12 mouse cellular contexts compared by ENCODE assay signal in the genomic region with DNA sequence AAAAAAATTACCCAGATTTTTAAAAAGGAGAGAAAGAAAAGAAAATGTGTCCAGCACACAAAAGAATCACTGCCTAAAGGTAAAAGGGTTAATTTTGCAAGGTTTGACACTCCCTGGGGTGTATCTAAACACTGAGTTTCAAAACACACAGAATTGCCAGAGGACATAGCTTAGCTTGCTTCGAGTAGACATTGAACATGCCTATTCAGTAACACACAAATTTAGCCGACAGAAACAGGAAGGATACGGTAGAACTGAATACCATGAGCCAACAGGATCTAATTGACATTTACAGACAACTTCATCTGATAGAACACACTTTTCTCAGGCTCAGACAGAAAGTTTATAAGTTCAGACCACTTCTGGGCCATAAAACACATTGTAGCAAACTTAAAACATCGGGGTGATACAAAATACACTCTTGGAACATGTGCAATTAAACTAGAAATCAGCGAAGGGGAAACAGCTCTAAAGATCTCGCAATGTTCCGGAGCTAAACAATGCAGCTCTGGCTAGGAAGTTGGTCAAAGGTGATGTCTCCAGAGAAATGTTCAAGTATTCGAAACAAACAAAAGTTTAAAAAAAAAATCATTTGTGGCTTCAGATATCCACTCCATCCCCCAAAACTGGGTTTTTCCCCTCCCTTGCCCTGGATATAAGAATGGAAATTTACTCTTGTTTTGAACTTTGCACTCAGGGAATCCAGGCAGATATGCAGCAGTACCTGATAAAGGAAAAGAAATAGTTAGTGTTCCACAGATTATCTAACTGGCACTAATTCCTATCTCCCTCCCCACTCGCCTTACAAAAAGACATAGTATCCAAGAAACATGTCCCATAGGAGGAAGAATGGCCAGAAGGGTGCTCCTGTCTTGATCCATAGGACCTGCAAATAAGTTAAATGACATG.
DNase-seq lines count a peak whose midpoint lies in the region; ATAC-seq and TF ChIP-seq lines count a peak whose summit lies in the region.
"Had no signal": no experiment of that assay in that cellular context is flagged by ENCODE, and none has a peak within 500 bp of the region (broad histone marks: within the 10 kb centered on the region; RNA-seq: fewer than 3 reads in every experiment).

No protein-coding gene starts in this region.

- no peak overlapping the region for H3K9ac ChIP-seq in kidney, postnatal 0 days (ENCODE audit: low read depth, low read length)
- H3K9ac ChIP-seq in embryonic facial prominence, embryonic 14.5 days (ENCODE audit: low read depth, low read length), result no peak overlapping the region
- H3K9ac ChIP-seq in limb, embryonic 14.5 days (ENCODE audit: low read depth, low read length, severe bottlenecking), result no peak overlapping the region
- H3K9ac ChIP-seq: hindbrain, embryonic 13.5 days; liver, embryonic 14.5 days had no signal

- no peaks in the 10 kb centered on the region for H3K27me3 ChIP-seq in kidney, postnatal 0 days (ENCODE audit: insufficient read depth, low read length)
- no peaks in the 10 kb centered on the region for H3K27me3 ChIP-seq in embryonic facial prominence, embryonic 14.5 days (replicated peaks; ENCODE audit: control insufficient read depth, insufficient read depth, low read length)
- no peaks in the 10 kb centered on the region for H3K27me3 ChIP-seq in limb, embryonic 14.5 days (ENCODE audit: control insufficient read depth, insufficient read depth, low read length)
- H3K27me3 ChIP-seq: hindbrain, embryonic 13.5 days; megakaryocyte, embryonic 14.5 days had no signal

- no peak for TF ChIP-seq POLR2A in limb, embryonic 14.5 days (IDR thresholded peaks at IDR 0.05; ENCODE audit: borderline replicate concordance, extremely low read depth, insufficient read depth, insufficient read length)

- peak; percentile 18 for DNase-seq in CD4-positive, CD25-positive, alpha-beta regulatory T cell, adult 2 months (ENCODE audit: low read depth, low spot score)
- peak; percentile 81 for DNase-seq in kidney, postnatal 0 days (ENCODE audit: low spot score)
- DNase-seq in kidney, postnatal 4 days, result no peak
- peak; percentile 48 for DNase-seq in embryonic facial prominence, embryonic 14.5 days (ENCODE audit: low spot score)
- peak; percentile 23 for DNase-seq in limb, embryonic 14.5 days (ENCODE audit: low spot score)
- no peak for DNase-seq in urinary bladder, postnatal 36 days (ENCODE audit: low spot score in 2 of 2)
- DNase-seq: layer of hippocampus, adult 9-11 months had no signal

- no peak overlapping the region for H3K4me2 ChIP-seq in kidney, postnatal 0 days (ENCODE audit: low read length)
- H3K4me2 ChIP-seq in embryonic facial prominence, embryonic 14.5 days (ENCODE audit: low read depth, low read length), result no peak overlapping the region
- H3K4me2 ChIP-seq in limb, embryonic 14.5 days (replicated peaks; ENCODE audit: low read depth, low read length, severe bottlenecking), result no peak overlapping the region
- H3K4me2 ChIP-seq: hindbrain, embryonic 13.5 days had no signal

- no peaks in the 10 kb centered on the region for H3K9me3 ChIP-seq in kidney, postnatal 0 days (replicated peaks; ENCODE audit: low read length)
- no peaks in the 10 kb centered on the region for H3K9me3 ChIP-seq in embryonic facial prominence, embryonic 14.5 days (ENCODE audit: control insufficient read depth, low read length)
- H3K9me3 ChIP-seq in limb, embryonic 14.5 days (ENCODE audit: control insufficient read depth, low read length), result no peaks in the 10 kb centered on the region
- H3K9me3 ChIP-seq: hindbrain, embryonic 13.5 days; megakaryocyte, embryonic 14.5 days had no signal

- no peaks in the 10 kb centered on the region for H3K36me3 ChIP-seq in kidney, postnatal 0 days (ENCODE audit: insufficient read depth, low read length)
- H3K36me3 ChIP-seq in embryonic facial prominence, embryonic 14.5 days (ENCODE audit: control insufficient read depth, insufficient read depth, low read length), result no peaks in the 10 kb centered on the region
- H3K36me3 ChIP-seq in limb, embryonic 14.5 days (ENCODE audit: control insufficient read depth, insufficient read depth, low read length), result no peaks in the 10 kb centered on the region
- H3K36me3 ChIP-seq: hindbrain, embryonic 13.5 days had no signal

- no peaks in the 10 kb centered on the region for H3K4me1 ChIP-seq in kidney, postnatal 0 days (replicated peaks; ENCODE audit: insufficient read depth, low read length)
- H3K4me1 ChIP-seq in embryonic facial prominence, embryonic 14.5 days (ENCODE audit: control insufficient read depth, insufficient read depth, low read length), result no peaks in the 10 kb centered on the region
- no peaks in the 10 kb centered on the region for H3K4me1 ChIP-seq in limb, embryonic 14.5 days (ENCODE audit: control insufficient read depth, insufficient read depth, low read length)
- H3K4me1 ChIP-seq: hindbrain, embryonic 13.5 days had no signal

- peak overlapping the region; percentile 58 for H3K27ac ChIP-seq in kidney, postnatal 0 days
- H3K27ac ChIP-seq in embryonic facial prominence, embryonic 14.5 days (replicated peaks; ENCODE audit: low read depth, low read length), result 0 out of 2 replicates have a peak overlapping the region, but pooled peaks have one; percentile 4
- H3K27ac ChIP-seq in limb, embryonic 14.5 days (replicated peaks; ENCODE audit: low read depth, low read length), result no peak overlapping the region
- H3K27ac ChIP-seq: hindbrain, embryonic 13.5 days; liver, embryonic 14.5 days had no signal

- H3K4me3 ChIP-seq in kidney, postnatal 0 days (replicated peaks; ENCODE audit: low read depth, low read length), result no peak overlapping the region
- no peak overlapping the region for H3K4me3 ChIP-seq in embryonic facial prominence, embryonic 14.5 days (ENCODE audit: low read depth, low read length)
- H3K4me3 ChIP-seq in limb, embryonic 14.5 days (replicated peaks; ENCODE audit: low read length), result no peak overlapping the region
- H3K4me3 ChIP-seq: hindbrain, embryonic 13.5 days; megakaryocyte, embryonic 14.5 days had no signal

- no peak for TF ChIP-seq CTCF in kidney, postnatal 0 days (IDR thresholded peaks at IDR 0.05; ENCODE audit: low read depth)

- 24% methylated on average over 9 of the region's 9 CpGs for WGBS in kidney, postnatal 0 days
- 37% methylated on average over 9 of the region's 9 CpGs for WGBS in embryonic facial prominence, embryonic 14.5 days
- 36% methylated on average over 9 of the region's 9 CpGs for WGBS in limb, embryonic 14.5 days

- no peak for ATAC-seq in CD4-positive, CD25-positive, alpha-beta regulatory T cell, adult 4 months
- no peak for ATAC-seq in kidney, postnatal 0 days (replicated peaks; ENCODE audit: low FRiP score, low read depth)
- no peak for ATAC-seq in embryonic facial prominence, embryonic 14.5 days (ENCODE audit: low read depth)
- no peak for ATAC-seq in limb, embryonic 14.5 days (ENCODE audit: low FRiP score, low read depth)
- no peak for ATAC-seq in inflammation-experienced regulatory T-cells, adult 6 months

Comparison
In these comparisons a context has a peak if more than half of its experiments do, and no peak if none do; other contexts are left out.
1. DNase-seq: peak in CD4-positive, CD25-positive, alpha-beta regulatory T cell, adult 2 months (single experiment), kidney, postnatal 0 days (single experiment), embryonic facial prominence, embryonic 14.5 days (single experiment) and limb, embryonic 14.5 days (single experiment); none in kidney, postnatal 4 days (0 of 2) and urinary bladder, postnatal 36 days (0 of 2).